Mouse (Mus musculus) CH12.LX (cell line): ENCODE data around the gene Rangrf. TPM values are rescaled to one million over a fixed set of nuclear protein-coding genes. Genes with fewer than 3 reads are reported as not detected.
A peak's percentile ranks its signal among the peaks of the same experiment; 100 is the strongest.

ENCODE experiments used
- DNase-seq: peaks from one replicate; pipeline ENCODE4 v3.0.0-alpha.2; 2013; ENCODE audit errors: extremely low read depth
- H3K27ac ChIP-seq: 2 replicates; pipeline ENCODE4 v1.5.1; 2012; ENCODE audit warnings: low read depth, mild to moderate bottlenecking, control low read depth, moderate library complexity; ENCODE audit not compliant: insufficient read depth
- H3K27me3 ChIP-seq: replicated peaks from 2 replicates; pipeline ENCODE3; 2012; ENCODE audit warnings: inconsistent platforms
- H3K36me3 ChIP-seq, 2 experiments: replicated peaks in 1 of 2; 2 replicates each; pipeline versions ENCODE3 to v1.6.1; 2012; ENCODE audit warnings: inconsistent platforms in 1 of 2, low read length in 1 of 2, mild to moderate bottlenecking in 1 of 2, mixed read lengths in 1 of 2, moderate library complexity in 1 of 2; ENCODE audit not compliant: control insufficient read depth in 1 of 2, insufficient read depth in 1 of 2
- H3K4me1 ChIP-seq, 2 experiments: 2 replicates each; pipeline ENCODE4 v1.6.1; 2012; ENCODE audit warnings: inconsistent platforms in 1 of 2, moderate library complexity in 1 of 2; ENCODE audit not compliant: insufficient read depth in 2 of 2, control insufficient read depth in 1 of 2
- H3K4me2 ChIP-seq: 2 replicates; pipeline ENCODE4 v1.6.1; 2012; ENCODE audit warnings: low read depth, mild to moderate bottlenecking, control low read depth; ENCODE audit not compliant: poor library complexity, insufficient read depth, severe bottlenecking
- H3K4me3 ChIP-seq, 3 experiments: fragments of 150-350 bp in 1 of 3; sonication (generic) in 1 of 3; replicated peaks in 1 of 3; 2 replicates each; pipeline versions ENCODE3 to v1.5.1; 2011 to 2012; ENCODE audit warnings: low read depth in 2 of 3, low read length in 2 of 3, mild to moderate bottlenecking in 2 of 3, moderate library complexity in 2 of 3, control low read depth in 1 of 3, improper control_type of control experiment in 1 of 3, inconsistent platforms in 1 of 3, mixed read lengths in 1 of 3; ENCODE audit not compliant: poor library complexity in 1 of 3
- H3K79me2 ChIP-seq: replicated peaks from 2 replicates; pipeline ENCODE4 v1.6.1; 2012; ENCODE audit warnings: mild to moderate bottlenecking, moderate library complexity; ENCODE audit not compliant: control insufficient read depth, poor library complexity, insufficient read depth, severe bottlenecking; ENCODE audit errors: extremely low read depth
- H3K9ac ChIP-seq: 2 replicates; pipeline ENCODE4 v1.6.1; 2012; ENCODE audit warnings: low read depth, mild to moderate bottlenecking, control low read depth, moderate library complexity; ENCODE audit not compliant: insufficient read depth
- H3K9me3 ChIP-seq: replicated peaks from 2 replicates; pipeline ENCODE3; 2012; ENCODE audit warnings: low read length, inconsistent platforms, mixed read lengths
- BHLHE40 ChIP-seq: IDR thresholded peaks from 2 replicates; pipeline ENCODE4 v1.6.1; 2011; ENCODE audit warnings: mild to moderate bottlenecking, low read depth, low read length, improper control_type of control experiment
- CHD1 ChIP-seq: IDR thresholded peaks from 2 replicates; pipeline ENCODE4 v1.6.1; 2012; ENCODE audit warnings: low read depth, low read length, improper control_type of control experiment, inconsistent platforms
- CHD2 ChIP-seq: IDR thresholded peaks from 2 replicates; pipeline ENCODE4 v1.6.1; 2011; ENCODE audit warnings: low read length, improper control_type of control experiment
- IRF4 ChIP-seq: IDR thresholded peaks from 2 replicates; pipeline ENCODE4 v1.6.1; 2014; ENCODE audit warnings: low read depth, mild to moderate bottlenecking, inconsistent platforms, low read length, improper control_type of control experiment
- JUN ChIP-seq: IDR thresholded peaks from 2 replicates; pipeline ENCODE4 v1.6.1; 2011; ENCODE audit warnings: low read depth, mild to moderate bottlenecking, low read length, improper control_type of control experiment, moderate library complexity; ENCODE audit not compliant: insufficient read depth
- JUND ChIP-seq: conservative IDR thresholded peaks from 2 replicates; pipeline ENCODE4 v1.6.1; 2011; ENCODE audit warnings: low read depth, low read length, improper control_type of control experiment
- MAZ ChIP-seq: IDR thresholded peaks from 2 replicates; pipeline ENCODE4 v1.6.1; 2012; ENCODE audit warnings: low read depth, mild to moderate bottlenecking, inconsistent platforms, low read length, improper control_type of control experiment, moderate library complexity
- MEF2A ChIP-seq: IDR thresholded peaks from 2 replicates; pipeline ENCODE4 v1.6.1; 2014; ENCODE audit warnings: low read depth, mild to moderate bottlenecking, inconsistent platforms, low read length, improper control_type of control experiment, borderline replicate concordance
- MXI1 ChIP-seq: IDR thresholded peaks from 2 replicates; pipeline ENCODE4 v1.6.1; 2011; ENCODE audit warnings: mild to moderate bottlenecking, low read depth, low read length, improper control_type of control experiment
- RAD21 ChIP-seq: IDR thresholded peaks from 2 replicates; pipeline ENCODE4 v1.6.1; 2011; ENCODE audit warnings: low read depth, mild to moderate bottlenecking, low read length, improper control_type of control experiment, moderate library complexity
- TCF12 ChIP-seq: IDR thresholded peaks from 2 replicates; pipeline ENCODE4 v1.6.1; 2014; ENCODE audit warnings: low read depth, mild to moderate bottlenecking, inconsistent platforms, low read length, improper control_type of control experiment
- UBTF ChIP-seq: IDR thresholded peaks from 2 replicates; pipeline ENCODE4 v1.6.1; 2012; ENCODE audit warnings: low read depth, mild to moderate bottlenecking, inconsistent platforms, low read length, improper control_type of control experiment, moderate library complexity
- USF1 ChIP-seq: IDR thresholded peaks from 2 replicates; pipeline ENCODE4 v1.6.1; 2014; ENCODE audit warnings: low read depth, mild to moderate bottlenecking, inconsistent platforms, low read length, improper control_type of control experiment
- ZC3H11A ChIP-seq: IDR thresholded peaks from 2 replicates; pipeline ENCODE4 v1.6.1; 2012; ENCODE audit warnings: low read depth, mild to moderate bottlenecking, inconsistent platforms, low read length, improper control_type of control experiment
- dilution Hi-C: fragments of 300-500 bp; cut with MboI; formaldehyde crosslinking; loops from 2 replicates; pipeline ENCODE4 v1.14.3; 2020; ENCODE audit warnings: low sequenced_read_pairs; ENCODE audit not compliant: extremely low pct_unique_long_range_greater_than_20kb, extremely low pct_ligation_motif_present
- in situ Hi-C: fragments of 300-500 bp; cut with MboI; formaldehyde crosslinking; loops from 3 replicates; pipeline ENCODE4 v1.14.3; 2019; ENCODE audit warnings: low sequenced_read_pairs, low pct_ligation_motif_present, low pct_unique_long_range_greater_than_20kb, mixed read lengths
- polyA plus RNA-seq: library from polyadenylated mRNA; unstranded; fragments of >175 nt; gene quantifications from 2 replicates; pipeline ENCODE4 v1.2.1, GENCODE M21; 2012; ENCODE audit warnings: low read depth; ENCODE audit not compliant: insufficient read length
- total RNA-seq, 2 experiments: library from RNA; depleted of rRNA; stranded (reverse); fragments of 300-350 nt in 1 of 2; fragments of >200 nt in 1 of 2; gene quantifications; 2 replicates each; pipeline ENCODE4 v1.2.3; 2012 to 2014

Gene Rangrf
- total and polyA plus RNA-seq, 3 experiments = 106 to 158 (median 111) TPM

- TF ChIP-seq CHD2 = no peak
- TF ChIP-seq RAD21 = no peak
These were observed 17.0 kb downstream of the Rangrf start (continued) for GRCm38 (mm10) chr11:68957971-68958370.

GRCm38 (mm10) chr11:68957308-68957707 is 17.7 kb downstream of the Rangrf start, which contains the start of gene Arhgef15:
Gene Arhgef15, minus strand, starts transcription at chr11:68957480.
- TF ChIP-seq JUND (no peak), BHLHE40 (no peak), RAD21 (no peak), UBTF (no peak), CHD1 (no peak)
- TF ChIP-seq, all 38 proteins: peak for 0

GRCm38 (mm10) chr11:68956697-68957096 is 18.3 kb downstream of the Rangrf start:
- dilution Hi-C loops = no loop called here
- Histone ChIP-seq H3K4me2 (no peak overlapping the region), H3K9me3 (no peaks in the 10 kb centered on the region), H3K4me3 (no peak overlapping the region), H3K27me3 (peaks cover 39% of the 10 kb centered on the region), H3K27ac (no peak overlapping the region), H3K4me1 (peaks cover 0 to 9% of the 10 kb centered on the region in 2 experiments; a peak in 3 of 4 replicates), H3K36me3 (no peaks in the 10 kb centered on the region), H3K9ac (no peak overlapping the region)
- in situ Hi-C loops = no loop called here
- DNase-seq = no peak
- TF ChIP-seq USF1 (no peak), MXI1 (no peak), JUN (no peak), ZC3H11A (no peak), TCF12 (no peak)
- TF ChIP-seq, all 38 proteins: peak for 0
- no peaks in the 10 kb centered on the region for H3K79me2 ChIP-seq

More at GRCm38 (mm10) chr11:68957308-68957707, 17.7 kb downstream of the Rangrf start, which contains the start of gene Arhgef15:
- H3K79me2 ChIP-seq = no peaks in the 10 kb centered on the region
- peaks cover 35% of the 10 kb centered on the region for H3K27me3 ChIP-seq
- no peak within 1 kb of the TSS for H3K4me3 ChIP-seq
- dilution Hi-C loops (no loop called here), in situ Hi-C loops (no loop called here)
- H3K36me3 ChIP-seq = no peaks in the 10 kb centered on the region
- H3K4me2 ChIP-seq = no peak within 1 kb of the TSS
- no peak within 1 kb of the TSS for H3K27ac ChIP-seq
- peaks cover 0 to 9% of the 10 kb centered on the region in 2 experiments; a peak in 3 of 4 replicates for H3K4me1 ChIP-seq
- H3K9ac ChIP-seq = no peak within 1 kb of the TSS
- H3K9me3 ChIP-seq = no peaks in the 10 kb centered on the region
- no peak for DNase-seq

- no peaks in the 10 kb centered on the region for H3K9me3 ChIP-seq
- no peak for DNase-seq
- H3K27me3 ChIP-seq = peaks cover 37% of the 10 kb centered on the region
- H3K79me2 ChIP-seq = no peaks in the 10 kb centered on the region
- no peak overlapping the region for H3K4me2 ChIP-seq
- no peaks in the 10 kb centered on the region for H3K36me3 ChIP-seq
- no peak overlapping the region for H3K27ac ChIP-seq
- no peak overlapping the region for H3K4me3 ChIP-seq
- H3K4me1 ChIP-seq = peaks cover 0 to 9% of the 10 kb centered on the region in 2 experiments; a peak in 3 of 4 replicates
- TF ChIP-seq IRF4 (peak; percentile 60), MEF2A (no peak), BHLHE40 (no peak), UBTF (no peak), MAZ (no peak)
- TF ChIP-seq, all 38 proteins: peak for 1
- H3K9ac ChIP-seq = no peak overlapping the region
- in situ Hi-C loops (no loop called here), dilution Hi-C loops (no loop called here)
These were observed 18.9 kb downstream of the Rangrf start for GRCm38 (mm10) chr11:68956107-68956506.
